Mouse (Mus musculus): ENCODE measurements around the gene Arhgap15.

Gene Arhgap15

GRCm38 (mm10) chr2:43931687-43932086, 183.1 kb downstream of the Arhgap15 start:
- no peak for DNase-seq (ENCODE audit: low spot score)

- DNase-seq (ENCODE audit: low spot score), result no peak
Observed at GRCm38 (mm10) chr2:43939196-43939595, 190.6 kb downstream of the Arhgap15 start.

DNA sequence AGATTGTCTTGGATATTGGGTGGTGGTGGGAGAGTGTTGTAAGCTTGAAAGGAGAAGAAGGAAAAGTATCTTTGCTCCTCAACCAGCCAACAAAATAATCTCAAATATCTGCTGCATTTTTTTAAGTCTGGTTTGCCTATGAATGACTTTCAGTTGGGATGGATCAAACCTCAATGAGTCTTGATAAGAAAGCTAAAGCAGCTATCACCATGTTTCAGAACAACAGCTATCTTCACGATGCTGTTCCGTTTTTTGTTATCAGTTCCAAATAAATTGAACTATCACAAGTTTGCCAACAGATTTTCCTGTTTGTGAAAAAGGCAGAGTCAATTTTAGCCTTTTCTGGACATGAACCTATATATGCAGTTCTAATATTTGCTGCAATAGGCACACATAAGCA, 197.1 kb downstream of the Arhgap15 start:
- no peak for DNase-seq (ENCODE audit: low spot score)

GRCm38 (mm10) chr2:43949775-43950492, 201.3 kb downstream of the Arhgap15 start:
- DNase-seq (ENCODE audit: low spot score), result no peak

DNA sequence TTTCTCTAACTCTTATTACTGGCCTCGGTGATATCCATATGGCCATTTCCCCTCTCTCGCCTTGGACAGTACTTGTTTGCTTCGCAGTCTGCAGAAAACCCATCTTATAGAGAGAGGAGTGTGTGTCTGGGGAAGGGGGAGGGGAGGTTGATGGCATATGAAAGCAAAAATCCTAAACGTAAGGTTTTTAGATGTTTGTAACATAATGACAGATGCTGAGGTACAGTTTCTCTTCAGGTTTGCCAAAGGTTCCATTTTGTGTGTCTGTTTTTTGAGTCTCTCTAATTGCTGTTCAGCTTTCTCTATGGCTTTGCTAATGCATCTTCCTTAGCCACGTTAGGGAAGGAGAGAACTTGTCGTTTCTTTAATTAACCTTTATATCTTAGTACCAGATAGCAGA, 202.1 kb downstream of the Arhgap15 start:
- DNase-seq (ENCODE audit: low spot score), result no peak

- peak; percentile 8 for DNase-seq (ENCODE audit: low spot score)
Observed at GRCm38 (mm10) chr2:43959189-43959588, 210.6 kb downstream of the Arhgap15 start.

- no peak for DNase-seq (ENCODE audit: low spot score)
Observed at GRCm38 (mm10) chr2:43962466-43962865, 213.8 kb downstream of the Arhgap15 start.

DNA sequence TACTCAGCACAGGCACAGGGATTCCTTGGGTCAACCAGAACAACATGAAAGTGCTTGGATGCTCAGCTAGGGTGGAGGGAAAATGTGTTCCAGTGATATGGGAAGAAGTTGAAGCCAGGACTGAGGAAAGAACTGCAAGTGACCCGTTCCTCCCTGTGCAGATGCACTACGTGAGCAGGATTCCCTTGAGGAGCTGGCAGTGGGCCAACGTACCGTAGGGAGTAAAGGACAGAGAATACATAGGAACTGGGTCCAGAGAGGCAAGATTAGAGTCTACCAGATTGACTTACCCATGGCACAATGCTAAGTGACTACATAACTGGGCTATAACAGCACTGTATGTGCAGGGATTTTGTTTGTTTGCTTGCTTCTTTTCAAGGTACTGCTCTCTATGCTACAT, 220.0 kb downstream of the Arhgap15 start:
- DNase-seq (ENCODE audit: low spot score), result no peak

GRCm38 (mm10) chr2:43977732-43978131, 229.1 kb downstream of the Arhgap15 start:
- DNase-seq (ENCODE audit: low spot score), result no peak

GRCm38 (mm10) chr2:43978177-43979013, 229.8 kb downstream of the Arhgap15 start:
- DNase-seq (ENCODE audit: low spot score), result no peak

- DNase-seq (ENCODE audit: low spot score), result no peak
Observed at GRCm38 (mm10) chr2:43986066-43986465, 237.4 kb downstream of the Arhgap15 start.

- DNase-seq (ENCODE audit: low spot score), result no peak
Observed at GRCm38 (mm10) chr2:43987919-43988318, 239.3 kb downstream of the Arhgap15 start.

DNA sequence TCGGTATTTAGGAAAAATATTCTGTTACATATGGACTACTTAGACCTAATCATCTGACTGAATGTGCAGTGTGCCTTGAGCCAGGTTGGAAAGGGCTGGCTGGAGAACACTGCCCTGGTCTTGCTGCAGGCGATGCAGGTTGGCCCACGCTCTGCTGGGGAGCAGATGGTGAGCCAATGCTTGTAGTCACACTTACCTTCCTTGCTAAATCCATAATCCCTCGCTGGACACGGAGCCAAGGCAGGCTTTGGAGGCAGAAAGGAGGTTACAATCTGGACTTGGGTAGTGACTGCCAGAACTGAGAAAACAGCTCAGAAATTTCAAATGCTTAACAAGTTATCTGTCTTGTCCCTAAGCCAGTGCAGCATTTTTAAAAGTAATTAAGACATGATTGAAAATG, 241.2 kb downstream of the Arhgap15 start:
- DNase-seq (ENCODE audit: low spot score), result no peak

DNA sequence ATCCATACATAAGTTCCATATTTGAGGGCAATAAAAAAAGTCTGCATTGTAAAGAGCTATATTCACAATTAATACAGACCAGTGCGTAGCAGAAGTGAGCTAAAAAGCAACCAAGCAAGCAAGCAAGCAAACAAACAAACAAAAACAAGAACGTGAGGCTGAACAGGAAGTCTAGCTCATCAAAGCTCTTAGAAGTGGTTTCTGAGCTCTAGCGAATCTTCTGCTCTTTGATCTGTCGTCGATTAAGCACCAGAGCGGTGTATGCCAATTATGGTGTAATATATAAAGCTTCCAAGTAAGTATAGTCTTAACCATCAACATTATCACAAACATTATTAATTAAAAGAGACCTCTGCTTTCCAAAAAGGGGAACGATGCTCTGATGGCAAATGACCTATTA, 243.9 kb downstream of the Arhgap15 start:
- DNase-seq (ENCODE audit: low spot score), result no peak

DNA sequence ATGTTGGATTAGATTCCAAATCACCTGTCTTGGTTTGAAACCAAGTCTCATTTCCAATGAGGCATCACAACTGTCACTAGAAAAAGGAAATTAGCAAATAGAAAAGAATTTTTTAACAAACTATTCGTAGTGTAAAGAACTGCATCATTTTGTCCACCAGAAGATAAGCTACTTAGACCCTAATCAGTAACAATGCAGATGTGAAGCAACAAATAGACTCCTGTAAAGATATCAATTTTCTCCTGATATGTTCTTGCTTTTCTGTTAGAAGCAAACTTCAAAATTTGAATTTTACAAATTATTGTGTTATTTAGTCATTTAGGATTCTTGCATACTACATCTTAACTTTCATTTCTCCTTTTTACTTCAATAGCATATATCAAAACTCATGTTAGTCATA, 253.8 kb downstream of the Arhgap15 start:
- no peak for DNase-seq (ENCODE audit: low spot score)

GRCm38 (mm10) chr2:44010249-44010648, 261.6 kb downstream of the Arhgap15 start:
- DNase-seq (ENCODE audit: low spot score), result no peak

DNA sequence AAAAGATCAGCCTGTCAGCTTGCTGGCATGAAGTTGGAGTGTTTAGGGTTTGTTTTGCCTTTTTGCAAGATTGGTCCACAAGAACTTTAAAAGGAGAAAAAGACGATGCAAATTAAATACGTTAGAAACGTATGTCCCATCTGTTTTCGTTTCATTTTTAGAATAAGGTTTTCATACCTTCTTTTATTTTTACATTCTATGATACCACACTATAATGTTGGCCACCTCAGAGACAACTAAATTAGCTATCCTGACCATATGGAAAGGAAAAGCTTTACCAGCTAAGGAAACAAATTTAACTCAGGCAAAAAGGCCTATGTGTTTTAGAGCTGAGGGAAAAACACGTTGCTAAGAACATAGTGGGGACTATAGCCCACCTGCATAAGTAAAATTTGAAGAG, 264.8 kb downstream of the Arhgap15 start:
- no peak for DNase-seq (ENCODE audit: low spot score)

DNA sequence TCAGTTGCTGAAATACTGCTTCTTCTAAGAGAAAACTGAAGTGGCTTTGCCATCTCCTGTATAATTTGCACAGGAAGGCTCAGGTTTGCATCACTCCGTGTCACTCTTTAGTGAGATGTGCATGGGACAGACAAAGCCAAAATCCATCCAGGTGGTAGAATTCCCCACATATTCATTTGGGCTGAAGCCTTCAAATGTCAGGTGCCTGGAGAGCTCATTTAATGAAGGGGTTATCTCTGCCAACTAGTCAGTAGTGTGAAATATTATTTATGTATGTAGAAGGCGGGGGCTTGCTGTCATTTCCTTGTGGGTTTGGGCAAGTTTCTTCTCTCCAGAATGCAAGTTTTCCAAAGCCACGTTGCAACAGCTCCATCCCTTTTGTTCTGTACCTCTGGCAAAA, 268.1 kb downstream of the Arhgap15 start:
- no peak for DNase-seq (ENCODE audit: low spot score)

DNA sequence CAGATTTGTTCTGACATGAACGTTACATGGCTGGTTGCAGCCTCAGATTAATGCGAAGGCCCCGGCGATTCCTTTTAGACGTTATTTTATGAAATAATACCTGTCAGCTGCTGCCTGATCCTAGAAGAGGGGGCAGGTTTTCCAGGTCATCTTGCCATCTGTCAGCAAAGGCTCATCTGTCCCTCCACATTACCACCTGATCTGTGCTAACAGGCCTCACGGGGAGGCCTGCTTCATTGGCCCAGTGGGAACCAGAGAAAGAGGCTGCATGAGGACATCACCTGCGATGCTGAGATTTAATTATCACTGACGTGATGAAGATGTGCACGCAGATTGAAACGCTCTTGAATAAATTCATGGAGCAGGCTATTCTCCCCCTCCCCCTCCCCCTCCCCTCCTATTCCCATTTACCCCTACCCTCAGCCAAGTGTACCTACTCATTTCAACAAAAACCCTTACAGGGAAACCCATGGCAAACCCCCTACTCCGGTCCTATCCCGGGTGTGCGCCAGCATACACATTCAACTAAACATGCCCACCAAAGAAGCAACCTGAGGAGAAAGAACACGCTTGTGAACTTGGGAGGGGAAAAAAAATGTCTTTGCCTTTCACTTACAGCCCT, 268.9 kb downstream of the Arhgap15 start:
- DNase-seq (ENCODE audit: low spot score), result no peak

DNA sequence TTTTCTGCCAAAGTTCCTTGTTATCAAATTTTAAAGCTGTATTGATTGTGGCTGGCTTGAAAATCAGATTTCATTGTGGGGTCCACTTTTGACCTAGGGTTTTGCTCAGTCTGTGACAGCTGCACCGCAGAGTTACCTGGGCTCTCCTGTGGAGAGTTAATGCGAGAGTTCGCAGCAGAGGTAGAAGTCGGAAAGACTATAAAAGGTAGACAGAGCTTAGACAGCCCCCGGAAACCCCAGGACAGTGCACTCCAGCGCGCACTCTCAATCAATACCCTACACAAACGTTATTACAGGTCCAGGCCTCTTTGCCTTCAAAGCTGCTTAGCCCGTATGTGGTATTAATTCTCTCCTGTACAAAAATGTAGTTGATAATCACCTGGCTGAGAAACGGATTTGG, 269.4 kb downstream of the Arhgap15 start:
- DNase-seq (ENCODE audit: low spot score), result no peak

DNA sequence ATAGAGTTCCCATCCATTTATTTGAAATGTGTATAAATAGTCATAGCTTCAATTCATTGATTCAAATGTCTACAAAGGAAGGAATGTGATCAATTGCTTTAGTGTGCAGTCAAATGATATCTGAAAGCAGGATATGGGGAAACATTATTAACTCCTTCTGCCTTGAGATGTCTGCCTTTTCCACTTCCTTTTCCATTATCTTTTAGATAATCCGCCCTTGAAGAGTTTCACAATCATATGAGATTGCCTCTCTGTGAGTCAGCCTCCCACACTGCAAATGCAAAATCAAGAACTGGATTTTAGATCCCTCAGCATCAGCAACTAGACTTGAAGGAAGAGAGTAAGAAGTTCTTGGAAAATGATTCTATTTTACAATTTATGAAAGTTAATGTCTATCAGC, 276.1 kb downstream of the Arhgap15 start:
- no peak for DNase-seq (ENCODE audit: low spot score)

- no peak for DNase-seq (ENCODE audit: low spot score)
Observed at GRCm38 (mm10) chr2:44029035-44029715, 280.6 kb downstream of the Arhgap15 start.

All from c-Kit-positive CD71-positive TER-119-positive erythroid progenitor cells, embryonic 14.5 days (primary cell).